Mouse (Mus musculus) heart, adult 9 months (tissue): ENCODE measurements around the gene Tfpi.

Experiments
- DNase-seq, 2 experiments: peaks; one replicate each; pipeline ENCODE4 v3.0.0; 2022; ENCODE audit warnings: low spot score in 2 of 2

Gene Tfpi

GRCm38 (mm10) chr2:84474651-84475050 lies 1.9 kb downstream of the Tfpi start:
- peak in 1 of 2 experiments; percentile 39 for DNase-seq

GRCm38 (mm10) chr2:84473941-84474530 lies 2.5 kb downstream of the Tfpi start:
- no peak for DNase-seq

DNA sequence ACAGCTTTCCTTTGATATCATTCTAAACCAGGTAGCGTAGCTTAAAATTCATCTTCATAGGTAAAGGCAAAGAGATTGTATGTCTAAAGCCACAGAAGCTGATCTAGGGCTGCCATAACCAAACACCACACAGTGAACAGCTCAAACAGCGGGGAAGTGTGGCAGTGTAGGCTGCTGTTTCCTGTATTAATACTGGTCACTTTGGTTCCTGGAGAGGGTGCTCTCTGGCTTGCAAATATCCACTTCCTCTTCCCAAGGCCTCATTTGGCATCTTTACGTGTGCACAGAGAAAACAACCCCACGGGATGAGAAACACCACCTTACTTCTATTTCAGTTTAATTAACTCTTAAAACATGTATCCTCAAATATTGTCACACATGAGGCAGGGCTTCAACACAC lies 9.2 kb downstream of the Tfpi start:
- no peak for DNase-seq

DNA sequence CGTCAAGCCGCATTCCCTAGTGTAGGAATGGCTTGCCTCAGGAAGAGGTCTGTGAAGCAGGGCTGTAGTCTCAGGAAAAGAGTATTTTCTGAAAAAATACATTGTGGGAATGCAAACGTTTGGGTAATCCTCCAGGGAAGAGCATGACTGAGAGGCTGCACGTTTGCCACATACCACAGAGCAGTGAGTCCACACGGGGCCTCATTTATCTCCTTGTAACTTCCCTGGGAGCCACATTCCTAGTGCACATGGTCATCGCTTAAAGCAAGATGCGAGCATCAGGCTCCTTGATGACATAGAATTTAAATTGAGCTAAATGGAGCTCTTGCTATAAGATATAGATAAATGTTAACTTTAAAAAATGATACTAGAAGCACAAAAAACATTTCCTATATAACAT lies 11.6 kb downstream of the Tfpi start:
- DNase-seq = no peak

DNA sequence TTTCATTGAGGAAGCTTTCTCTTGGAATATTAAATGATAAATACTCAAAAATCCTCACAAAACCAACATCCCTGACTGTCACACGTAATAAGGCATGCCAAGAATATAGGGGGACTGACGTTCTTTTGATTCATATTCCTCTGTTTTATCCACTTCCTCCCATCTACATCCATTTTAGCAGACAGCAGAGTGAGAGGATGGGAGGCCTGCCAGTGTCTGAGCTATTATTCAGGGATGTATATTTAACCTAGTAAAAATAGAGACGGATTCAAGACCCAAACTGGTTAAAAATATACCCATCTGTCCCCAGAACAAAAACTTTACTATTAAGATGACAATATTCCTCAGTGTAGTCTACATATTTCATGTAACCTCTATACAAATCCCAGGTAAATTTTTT lies 14.2 kb downstream of the Tfpi start:
- DNase-seq = no peak

DNA sequence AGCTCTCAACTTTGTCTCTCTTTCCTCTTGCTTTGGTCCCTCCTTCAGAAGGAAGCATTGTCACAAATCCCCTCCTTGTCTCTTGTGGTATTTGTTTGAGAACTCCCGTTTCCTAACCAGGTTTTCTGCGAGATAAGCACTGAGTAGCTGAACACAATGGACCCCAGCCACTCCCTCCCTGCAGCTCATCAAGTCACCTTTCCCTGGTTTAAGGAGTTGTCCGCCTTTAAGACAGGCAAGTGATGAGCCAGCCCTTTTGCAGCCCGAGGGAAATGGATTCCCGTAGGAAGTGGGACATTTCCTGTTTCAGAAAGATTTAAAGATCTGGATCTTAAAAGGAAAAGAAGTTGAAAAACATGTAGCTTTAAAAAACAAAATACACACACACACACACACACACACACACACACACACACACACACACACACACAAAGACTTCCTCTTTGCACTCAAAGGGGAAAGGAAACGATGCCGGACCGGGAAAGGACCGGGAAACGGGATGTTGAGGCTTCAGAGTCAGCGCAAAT lies 16.9 kb downstream of the Tfpi start:
- peak; percentile 50 to 53 for DNase-seq

GRCm38 (mm10) chr2:84457221-84457620 lies 19.4 kb downstream of the Tfpi start:
- no peak for DNase-seq

DNA sequence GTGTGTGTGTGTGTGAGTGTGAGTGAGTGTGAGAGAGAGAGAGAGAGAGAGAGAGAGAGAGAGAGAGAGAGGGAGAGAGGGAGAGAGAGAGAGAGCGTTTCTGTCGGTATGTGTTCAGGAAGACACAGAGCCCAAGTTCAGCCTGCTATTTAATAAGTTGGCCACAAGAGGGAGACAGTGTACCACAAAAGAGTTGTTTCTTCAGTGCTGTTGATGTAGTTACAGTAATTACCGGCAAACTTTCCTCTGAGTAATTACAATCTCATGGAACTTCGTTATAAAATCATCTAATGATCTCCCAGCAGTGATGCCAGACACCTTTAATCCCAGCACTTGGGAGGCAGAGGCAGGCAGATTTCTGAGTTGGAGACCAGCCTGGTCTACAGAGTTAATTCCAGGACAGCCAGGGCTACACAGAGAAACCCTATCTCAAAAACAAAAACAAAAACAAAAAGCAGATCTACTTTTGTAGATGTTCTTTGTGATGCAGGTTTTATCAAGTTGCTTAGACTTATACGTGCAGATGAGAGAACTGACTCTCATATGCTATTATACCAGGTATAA lies 21.3 kb downstream of the Tfpi start:
- peak; percentile 44 to 77 for DNase-seq

GRCm38 (mm10) chr2:84454551-84455235 lies 21.9 kb downstream of the Tfpi start:
- DNase-seq = no peak

- DNase-seq = no peak
These were observed 22.5 kb downstream of the Tfpi start for GRCm38 (mm10) chr2:84454051-84454450.

- DNase-seq = no peak
These were observed 31.1 kb downstream of the Tfpi start for GRCm38 (mm10) chr2:84445499-84445898.

GRCm38 (mm10) chr2:84441940-84442339 lies 34.6 kb downstream of the Tfpi start:
- DNase-seq = peak; percentile 22 to 47

- DNase-seq = peak in 1 of 2 experiments; percentile 54
These were observed 46.9 kb downstream of the Tfpi start for GRCm38 (mm10) chr2:84429724-84430123.

- no peak for DNase-seq
These were observed 47.7 kb downstream of the Tfpi start for GRCm38 (mm10) chr2:84428836-84429235.

GRCm38 (mm10) chr2:84426531-84426930 lies 50.0 kb downstream of the Tfpi start:
- no peak for DNase-seq

GRCm38 (mm10) chr2:84425138-84425537 lies 51.4 kb downstream of the Tfpi start, which contains the start of gene Calcrl:
Gene Calcrl, minus strand, starts transcription at chr2:84425411.
- DNase-seq = peak; percentile 87 to 92

GRCm38 (mm10) chr2:84416501-84416900 lies 60.1 kb downstream of the Tfpi start:
- peak in 1 of 2 experiments; percentile 24 for DNase-seq

DNA sequence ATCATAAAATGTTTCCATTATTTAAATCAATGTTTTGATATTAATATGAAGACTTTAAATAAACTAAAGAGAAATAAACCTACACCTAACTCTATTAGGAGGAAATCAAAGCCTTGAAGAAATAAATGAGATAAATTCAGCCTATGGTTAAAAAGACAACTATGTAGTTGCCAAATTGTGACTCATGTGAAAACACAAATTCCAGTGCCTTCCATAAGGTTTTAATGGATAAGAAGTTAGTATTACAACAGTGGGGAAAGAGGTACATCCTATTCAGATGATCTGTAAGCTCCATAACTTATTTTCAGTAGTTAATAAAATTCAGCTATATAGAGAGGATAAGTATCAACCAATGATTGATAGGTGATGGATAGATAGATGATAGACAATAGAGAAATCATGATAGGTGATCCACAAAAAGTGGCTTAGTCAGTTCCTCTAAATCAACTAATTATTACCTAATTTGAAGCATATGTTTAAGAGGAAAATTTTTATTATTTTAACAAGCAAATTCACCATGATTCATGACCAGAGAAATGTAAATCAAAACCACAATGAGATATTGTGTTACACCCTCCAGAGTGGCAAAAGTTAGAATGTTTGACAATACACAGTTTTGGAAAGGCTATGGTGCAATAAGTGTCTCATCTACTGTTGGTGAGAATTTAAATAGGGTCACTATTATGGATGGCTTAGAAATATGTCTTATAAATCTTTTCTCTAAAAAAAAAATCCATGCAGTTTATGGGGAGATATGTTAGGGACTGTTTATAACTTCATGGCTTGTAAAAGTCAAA lies 66.6 kb downstream of the Tfpi start:
- no peak for DNase-seq

DNA sequence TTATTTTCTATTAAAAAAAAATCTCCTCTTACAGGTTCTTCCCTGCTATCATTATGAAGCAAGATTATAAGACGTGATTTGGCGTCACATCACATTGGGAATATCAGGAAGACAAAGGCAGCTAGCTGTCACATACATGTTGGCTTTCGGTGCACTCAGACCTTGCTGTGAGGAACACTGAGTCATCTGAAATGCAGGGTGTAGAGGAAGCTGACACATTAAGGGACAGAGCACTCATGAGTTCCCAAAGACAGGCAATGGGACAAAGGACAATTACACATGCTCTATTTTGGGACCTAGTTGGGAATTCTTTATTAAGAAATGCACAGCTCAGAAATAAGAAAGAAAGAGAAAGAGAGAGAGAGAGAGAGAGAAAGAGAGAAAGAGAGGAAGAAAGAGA lies 71.7 kb downstream of the Tfpi start:
- no peak for DNase-seq

DNA sequence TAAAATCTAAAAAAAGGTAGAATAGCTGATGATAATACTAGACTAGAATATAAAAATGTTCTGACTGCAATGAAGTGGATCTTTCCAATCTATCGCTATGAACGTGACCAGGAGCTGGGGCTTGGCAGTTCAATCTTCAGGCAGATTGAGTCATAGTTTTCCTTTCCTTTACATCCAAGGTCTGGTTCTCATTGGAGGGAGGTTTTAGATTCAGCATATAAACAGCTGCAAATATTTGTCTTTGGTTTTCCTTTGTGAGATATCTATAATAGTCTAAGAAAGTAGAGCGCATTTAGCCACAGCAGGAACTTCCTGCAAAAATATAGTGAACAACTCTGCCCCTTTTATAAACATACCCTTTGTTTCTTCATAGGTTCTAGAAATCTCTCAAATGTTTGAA lies 73.9 kb downstream of the Tfpi start:
- DNase-seq = no peak

- DNase-seq = no peak
These were observed 80.0 kb downstream of the Tfpi start for GRCm38 (mm10) chr2:84396557-84396956.

GRCm38 (mm10) chr2:84393236-84393635 lies 83.3 kb downstream of the Tfpi start:
- DNase-seq = peak; percentile 48 to 52
